Mouse (Mus musculus) liver, adult (tissue): ENCODE data around the gene Gm12845.

ENCODE experiments used
- GATA4 ChIP-seq: IDR thresholded peaks from 2 replicates; pipeline ENCODE4 v1.6.1; 2014; ENCODE audit warnings: mild to moderate bottlenecking, low read length; ENCODE audit not compliant: insufficient replicate concordance

Gene Gm12845

GRCm38 (mm10) chr4:117770935-117771334 is 46.7 kb downstream of the Gm12845 start:
- no peak for TF ChIP-seq GATA4

- TF ChIP-seq GATA4: no peak
Measured at GRCm38 (mm10) chr4:117772960-117773359, 48.7 kb downstream of the Gm12845 start.
